Mouse (Mus musculus) testis, postnatal 14 days (tissue): ENCODE data around the gene Smpd2.

Experiments used
- DNase-seq: peaks from one replicate; pipeline ENCODE4 v3.0.0; 2021; ENCODE audit warnings: low spot score

The Smpd2 gene

GRCm38 (mm10) chr10:41489708-41490517 lies at the start of gene Smpd2, which contains the start of gene Ppil6:
TSS of gene Smpd2 (minus strand) at chr10:41490369.
TSS of gene Ppil6 (plus strand) at chr10:41490439.
- DNase-seq = peak; percentile 93

GRCm38 (mm10) chr10:41538986-41539385 lies 48.8 kb upstream of the Smpd2 start:
- no peak for DNase-seq

GRCm38 (mm10) chr10:41537983-41538330 lies 47.8 kb upstream of the Smpd2 start:
- DNase-seq = no peak

GRCm38 (mm10) chr10:41537226-41537982 lies 47.2 kb upstream of the Smpd2 start:
- DNase-seq = no peak

GRCm38 (mm10) chr10:41536714-41537113 lies 46.5 kb upstream of the Smpd2 start:
- no peak for DNase-seq

GRCm38 (mm10) chr10:41535991-41536390 lies 45.8 kb upstream of the Smpd2 start:
- DNase-seq = no peak

GRCm38 (mm10) chr10:41529972-41530371 lies 39.8 kb upstream of the Smpd2 start:
- no peak for DNase-seq

- DNase-seq = no peak
These were observed 35.5 kb upstream of the Smpd2 start for GRCm38 (mm10) chr10:41525696-41526095.

GRCm38 (mm10) chr10:41523386-41523785 lies 33.2 kb upstream of the Smpd2 start:
- DNase-seq = no peak

- no peak for DNase-seq
These were observed 30.2 kb upstream of the Smpd2 start for GRCm38 (mm10) chr10:41520410-41520673.

GRCm38 (mm10) chr10:41519640-41520409 lies 29.7 kb upstream of the Smpd2 start:
- no peak for DNase-seq

- peak; percentile 94 for DNase-seq
These were observed 28.9 kb upstream of the Smpd2 start, which contains the start of gene Cd164 for GRCm38 (mm10) chr10:41518981-41519618. TSS of gene Cd164 (plus strand) at chr10:41519414.

GRCm38 (mm10) chr10:41518508-41518980 lies 28.4 kb upstream of the Smpd2 start:
- DNase-seq = peak; percentile 71

GRCm38 (mm10) chr10:41514921-41515320 lies 24.8 kb upstream of the Smpd2 start:
- no peak for DNase-seq

- DNase-seq = no peak
These were observed 24.1 kb upstream of the Smpd2 start for GRCm38 (mm10) chr10:41514301-41514700.

GRCm38 (mm10) chr10:41509160-41509559 lies 19.0 kb upstream of the Smpd2 start:
- no peak for DNase-seq

- peak; percentile 58 for DNase-seq
These were observed 15.3 kb upstream of the Smpd2 start for GRCm38 (mm10) chr10:41505446-41505845.

GRCm38 (mm10) chr10:41504996-41505395 lies 14.8 kb upstream of the Smpd2 start:
- no peak for DNase-seq

GRCm38 (mm10) chr10:41500941-41501340 lies 10.8 kb upstream of the Smpd2 start:
- peak; percentile 62 for DNase-seq

GRCm38 (mm10) chr10:41491111-41491510 lies 942 bp upstream of the Smpd2 start:
- no peak for DNase-seq

- no peak for DNase-seq
These were observed 327 bp upstream of the Smpd2 start for GRCm38 (mm10) chr10:41490518-41490873.

- DNase-seq = no peak
These were observed 875 bp downstream of the Smpd2 start for GRCm38 (mm10) chr10:41489294-41489693.
